Mouse (Mus musculus) forelimb bud, embryonic 11.5 days (tissue): ENCODE measurements around the gene Il11.

Experiments
- DNase-seq: peaks from one replicate; pipeline ENCODE4 v3.0.0-alpha.2; 2012; ENCODE audit warnings: low read depth, low spot score

Gene Il11

GRCm38 (mm10) chr7:4788499-4789435 lies 6.1 kb upstream of the Il11 start:
- peak; percentile 67 for DNase-seq

- DNase-seq: no peak
These were observed 1.1 kb upstream of the Il11 start for GRCm38 (mm10) chr7:4783667-4784268.

GRCm38 (mm10) chr7:4782130-4782529 lies 529 bp downstream of the Il11 start:
- no peak for DNase-seq

GRCm38 (mm10) chr7:4779921-4780320 lies 2.7 kb downstream of the Il11 start:
- DNase-seq: no peak

GRCm38 (mm10) chr7:4777851-4778637 lies 4.6 kb downstream of the Il11 start:
- DNase-seq: no peak

GRCm38 (mm10) chr7:4776861-4777830 lies 5.5 kb downstream of the Il11 start:
- DNase-seq: peak; percentile 74

GRCm38 (mm10) chr7:4776131-4776530 lies 6.5 kb downstream of the Il11 start:
- no peak for DNase-seq

- no peak for DNase-seq
These were observed 11.5 kb downstream of the Il11 start, which contains the start of gene Fam71e2 for GRCm38 (mm10) chr7:4771202-4771601. Gene Fam71e2, minus strand, starts transcription at chr7:4771302.

- DNase-seq: no peak
These were observed 17.5 kb downstream of the Il11 start for GRCm38 (mm10) chr7:4764946-4765710.

- DNase-seq: no peak
These were observed 23.0 kb downstream of the Il11 start for GRCm38 (mm10) chr7:4759670-4760069.

GRCm38 (mm10) chr7:4752821-4753570 lies 29.7 kb downstream of the Il11 start, which contains the start of gene Cox6b2:
Gene Cox6b2, minus strand, starts transcription at chr7:4753094.
- DNase-seq: peak; percentile 87

- peak; percentile 61 for DNase-seq
These were observed 30.5 kb downstream of the Il11 start for GRCm38 (mm10) chr7:4751971-4752820.

- no peak for DNase-seq
These were observed 33.5 kb downstream of the Il11 start for GRCm38 (mm10) chr7:4749169-4749568.

- no peak for DNase-seq
These were observed 34.3 kb downstream of the Il11 start for GRCm38 (mm10) chr7:4748321-4748720.

GRCm38 (mm10) chr7:4747156-4747899 lies 35.3 kb downstream of the Il11 start:
- no peak for DNase-seq

- no peak for DNase-seq
These were observed 36.2 kb downstream of the Il11 start for GRCm38 (mm10) chr7:4746326-4746980.

- DNase-seq: no peak
These were observed 37.8 kb downstream of the Il11 start for GRCm38 (mm10) chr7:4744886-4745285.
